ENCODE assay signal across 1 mouse cellular context in genomic region chr11:94339732-94340585, GRCm38 (mm10).
TF ChIP-seq lines count a peak whose summit lies in the region.

No protein-coding gene starts in this region.

TF ChIP-seq in CH12.LX, 34 proteins besides CTCF, POLR2A, EP300 and RAD21 (continued from another document):
- TF ChIP-seq UBTF (IDR thresholded peaks at IDR 0.05; ENCODE audit: low read depth, low read length) (no peak), USF1 (IDR thresholded peaks at IDR 0.05; ENCODE audit: low read depth, low read length) (no peak), ZNF384 (IDR thresholded peaks at IDR 0.05; ENCODE audit: low read depth, low read length) (no peak), E2F4 (IDR thresholded peaks at IDR 0.05; ENCODE audit: insufficient replicate concordance, low read depth, low read length) (no peak), CHD2 (IDR thresholded peaks at IDR 0.05; ENCODE audit: low read length) (peak; percentile 62; the same call in 1 of the 2 replicates), USF2 (conservative IDR thresholded peaks at IDR 0.05; ENCODE audit: low read depth, low read length) (no peak), HCFC1 (IDR thresholded peaks at IDR 0.05; ENCODE audit: low read depth, low read length) (no peak), MAX (IDR thresholded peaks at IDR 0.05; ENCODE audit: low read length) (peak; percentile 61; the same call in 1 of the 2 replicates), MXI1 (IDR thresholded peaks at IDR 0.05; ENCODE audit: low read depth, low read length) (no peak), TBP (conservative IDR thresholded peaks at IDR 0.05; ENCODE audit: low read depth, low read length) (no peak), GABPA (IDR thresholded peaks at IDR 0.05; ENCODE audit: insufficient replicate concordance, low read depth, low read length) (no peak)
TF ChIP-seq in CH12.LX: peak in this region for 9.
